Mouse (Mus musculus) kidney, adult 2 months (tissue): ENCODE results near the gene Trim30d.

Source experiments
- CTCF ChIP-seq: fragments of 200-500 bp; conservative IDR thresholded peaks from 2 replicates; pipeline ENCODE4 v1.5.1; 2011; ENCODE audit warnings: low read depth, mild to moderate bottlenecking, control low read depth, low read length, moderate library complexity, mixed read lengths; ENCODE audit not compliant: insufficient read depth, insufficient read length
- POLR2A ChIP-seq: fragments of 200-500 bp; IDR thresholded peaks from one replicate; pipeline ENCODE4 v1.6.1; 2011; ENCODE audit warnings: low read depth, low read length, control low read depth

DNA sequence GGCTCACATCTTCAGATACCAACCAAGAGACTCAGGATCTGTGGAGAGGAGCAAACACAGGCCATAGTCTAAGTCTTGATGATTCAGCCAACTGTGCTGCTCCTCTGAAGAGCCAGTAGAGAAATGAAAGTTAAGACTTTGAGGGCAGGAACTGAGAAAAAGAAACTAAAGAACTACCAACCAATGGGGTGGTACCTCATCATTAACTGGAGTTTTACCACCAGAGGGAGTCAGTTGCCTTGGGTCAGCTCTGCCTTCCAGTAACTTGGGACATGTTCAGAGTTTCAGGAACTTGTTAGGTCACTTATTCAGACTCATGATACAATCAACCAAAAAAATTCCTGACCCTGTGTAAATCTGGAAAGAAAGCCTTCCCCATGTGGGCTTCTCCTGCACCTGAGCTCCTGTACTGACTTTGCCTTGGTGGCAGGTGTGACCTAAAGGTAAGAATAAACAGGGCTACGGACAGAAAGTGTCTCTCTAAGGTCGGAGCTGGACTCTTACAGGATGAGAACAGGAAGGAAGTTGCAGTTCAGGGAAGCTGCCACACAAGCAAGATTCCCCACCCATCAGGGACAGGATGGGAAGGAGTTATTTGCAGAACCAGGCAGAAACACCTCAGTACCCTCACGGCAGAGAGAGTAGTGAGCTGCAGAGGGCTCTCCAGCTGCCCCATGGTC, 42.4 kb downstream of the Trim30d start, which contains the start of gene Trim30a:
- TF ChIP-seq CTCF (peak; percentile 27; the same call in 1 of the 2 replicates), POLR2A (no peak)
